Mouse (Mus musculus) intestine, embryonic 16.5 days (tissue): ENCODE results near the gene Sorbs1. TPM values are rescaled to one million over a fixed set of nuclear protein-coding genes. Genes with fewer than 3 reads are reported as not detected.
A peak's percentile ranks its signal among the peaks of the same experiment; 100 is the strongest.

Experiments used
- ATAC-seq: fragments of 200-750 bp; cut with Nextera tagmentation; 2 replicates; pipeline ENCODE4 v1.8.0; 2017; ENCODE audit warnings: moderate TSS enrichment, moderate library complexity
- H3K27ac ChIP-seq: fragments of 300-500 bp; sonication (generic); 2 replicates; pipeline ENCODE4 v1.5.1; 2014; ENCODE audit warnings: mild to moderate bottlenecking, low read length
- H3K27me3 ChIP-seq: fragments of 300-500 bp; sonication (generic); replicated peaks from 2 replicates; pipeline ENCODE4 v1.6.1; 2014; ENCODE audit warnings: low read length, control low read depth, mixed read lengths; ENCODE audit not compliant: control insufficient read depth, insufficient read depth
- H3K36me3 ChIP-seq: fragments of 300-500 bp; sonication (generic); 2 replicates; pipeline ENCODE4 v1.6.1; 2014; ENCODE audit warnings: low read length, control low read depth; ENCODE audit not compliant: control insufficient read depth, insufficient read depth
- H3K4me1 ChIP-seq: fragments of 300-500 bp; sonication (generic); 2 replicates; pipeline ENCODE4 v1.6.1; 2014; ENCODE audit warnings: low read length, control low read depth, mixed read lengths; ENCODE audit not compliant: control insufficient read depth, insufficient read depth
- H3K4me2 ChIP-seq: fragments of 300-500 bp; sonication (generic); 2 replicates; pipeline ENCODE4 v1.6.1; 2014; ENCODE audit warnings: low read depth, low read length, control low read depth
- H3K4me3 ChIP-seq: fragments of 300-500 bp; sonication (generic); 2 replicates; pipeline ENCODE4 v1.5.1; 2014; ENCODE audit warnings: mild to moderate bottlenecking, low read length
- H3K9ac ChIP-seq: fragments of 300-500 bp; sonication (generic); 2 replicates; pipeline ENCODE4 v1.6.1; 2014; ENCODE audit warnings: low read depth, low read length
- H3K9me3 ChIP-seq: fragments of 300-500 bp; sonication (generic); 2 replicates; pipeline ENCODE4 v1.6.1; 2016; ENCODE audit warnings: low read length, control low read depth; ENCODE audit not compliant: control insufficient read depth
- WGBS: fragments of 180-500 bp; shearing (Covaris S2); extraction: QIAGEN DNeasy Blood & Tissue Kit; methylation state at CpG from one replicate; pipeline ENCODE4 v1.1.7; 2014; 5-methylcytosine and 5-hydroxymethylcytosine counted together
- polyA plus RNA-seq: library from polyadenylated mRNA; unstranded; fragments of >200 nt; fragmentation: Nextera tagmentation; extraction: Ambion mirVana; gene quantifications from 2 replicates; pipeline ENCODE4 v1.2.1, GENCODE M21; 2015

The Sorbs1 gene
- polyA plus RNA-seq, 1 experiment from 2014 or later: 84.3 TPM

DNA sequence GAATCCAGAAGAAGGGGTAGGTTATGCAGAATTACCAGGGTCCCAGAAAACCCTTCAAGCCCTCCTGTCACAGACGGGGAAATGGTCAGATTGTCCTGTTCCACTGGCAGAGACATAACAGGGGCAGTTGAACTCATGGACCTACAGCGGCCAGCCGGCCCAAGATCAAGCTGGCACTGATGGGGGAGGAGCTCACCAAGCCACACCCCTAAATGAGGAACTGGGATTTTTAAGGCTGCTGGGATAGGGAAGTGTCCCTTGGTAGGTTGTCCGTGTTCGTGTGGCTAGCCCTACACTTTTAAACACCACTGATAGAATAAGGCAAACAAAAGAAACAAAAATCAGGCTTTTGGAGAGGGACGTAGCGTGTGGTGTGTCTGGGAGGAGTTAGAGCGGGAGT, 236.1 kb downstream of the Sorbs1 start:
- Histone ChIP-seq H3K27ac (no peak overlapping the region), H3K4me1 (no peaks in the 10 kb centered on the region), H3K9ac (no peak overlapping the region), H3K4me3 (no peak overlapping the region), H3K9me3 (no peaks in the 10 kb centered on the region), H3K27me3 (no peaks in the 10 kb centered on the region), H3K36me3 (no peaks in the 10 kb centered on the region), H3K4me2 (no peak overlapping the region)
- no peak for ATAC-seq
- 90% methylated on average over 8 of the region's 8 CpGs for WGBS

DNA sequence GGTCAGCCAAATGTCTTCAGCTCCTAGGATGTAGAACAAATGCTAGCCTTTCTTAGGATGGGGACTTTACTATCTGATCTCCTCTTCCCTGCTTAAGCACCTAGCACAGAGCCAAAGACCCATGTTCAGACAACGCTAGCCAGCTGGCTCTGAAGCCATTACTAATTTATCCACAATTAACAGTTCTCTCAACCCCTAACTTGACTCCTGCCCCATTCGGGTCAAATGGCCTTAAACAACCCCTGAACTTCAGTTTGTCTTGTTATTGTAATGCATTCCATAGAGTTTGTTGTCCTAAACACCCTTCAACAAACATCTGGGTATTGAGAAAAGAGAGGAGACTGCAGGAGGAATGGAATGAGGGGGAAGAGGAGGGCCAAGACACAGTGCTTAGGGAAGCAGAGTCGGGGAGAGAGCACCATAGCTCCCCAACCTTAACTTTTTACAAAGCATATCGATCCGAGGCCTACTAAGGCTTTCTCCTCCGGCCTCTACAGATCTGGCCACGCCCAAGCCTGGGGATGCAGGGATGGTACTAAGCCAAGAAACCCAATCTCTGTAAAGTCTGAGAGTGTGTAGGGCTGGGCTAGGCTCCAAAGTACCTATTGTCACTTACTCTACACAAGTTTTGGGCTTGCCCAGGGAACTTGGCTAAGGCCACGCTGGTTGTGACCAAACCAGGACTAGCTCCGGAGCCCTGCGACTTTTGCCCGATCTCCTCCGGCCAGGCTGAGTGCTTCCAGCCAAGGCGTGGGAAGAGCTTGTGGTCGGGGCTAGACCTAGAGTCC, 238.0 kb downstream of the Sorbs1 start:
- Histone ChIP-seq H3K27ac (no peak overlapping the region), H3K9me3 (no peaks in the 10 kb centered on the region), H3K4me2 (no peak overlapping the region), H3K9ac (no peak overlapping the region), H3K36me3 (no peaks in the 10 kb centered on the region), H3K4me1 (peaks cover 4% of the 10 kb centered on the region; the same call in 1 of the 2 replicates), H3K4me3 (no peak overlapping the region), H3K27me3 (no peaks in the 10 kb centered on the region)
- ATAC-seq: no peak
- WGBS: 84% methylated on average over 14 of the region's 14 CpGs

DNA sequence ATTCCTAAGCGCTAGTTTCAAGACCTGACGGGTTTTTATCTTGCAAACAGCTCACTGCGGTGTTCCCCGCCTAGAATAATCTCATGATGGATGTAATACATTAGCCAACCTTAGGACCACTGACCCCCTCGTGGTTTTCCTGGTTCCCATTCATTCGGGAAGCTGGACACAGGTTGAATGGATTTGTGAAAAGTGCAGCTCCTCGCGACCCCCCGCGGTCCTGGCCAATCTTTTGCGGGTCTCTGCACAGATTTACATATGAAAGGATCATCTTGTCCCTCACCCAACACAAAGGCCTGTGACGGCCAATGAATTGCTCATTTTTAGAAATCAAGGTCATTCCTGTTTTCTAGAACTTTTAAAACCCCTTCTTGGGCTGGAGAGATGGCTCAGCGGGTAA, 240.9 kb downstream of the Sorbs1 start:
- H3K9ac ChIP-seq: no peak overlapping the region
- ATAC-seq: no peak
- no peaks in the 10 kb centered on the region for H3K36me3 ChIP-seq
- no peak overlapping the region for H3K27ac ChIP-seq
- no peaks in the 10 kb centered on the region for H3K9me3 ChIP-seq
- no peak overlapping the region for H3K4me2 ChIP-seq
- H3K27me3 ChIP-seq: no peaks in the 10 kb centered on the region
- H3K4me3 ChIP-seq: no peak overlapping the region
- WGBS: 46% methylated on average over 13 of the region's 13 CpGs
- H3K4me1 ChIP-seq: peaks cover 12% of the 10 kb centered on the region

DNA sequence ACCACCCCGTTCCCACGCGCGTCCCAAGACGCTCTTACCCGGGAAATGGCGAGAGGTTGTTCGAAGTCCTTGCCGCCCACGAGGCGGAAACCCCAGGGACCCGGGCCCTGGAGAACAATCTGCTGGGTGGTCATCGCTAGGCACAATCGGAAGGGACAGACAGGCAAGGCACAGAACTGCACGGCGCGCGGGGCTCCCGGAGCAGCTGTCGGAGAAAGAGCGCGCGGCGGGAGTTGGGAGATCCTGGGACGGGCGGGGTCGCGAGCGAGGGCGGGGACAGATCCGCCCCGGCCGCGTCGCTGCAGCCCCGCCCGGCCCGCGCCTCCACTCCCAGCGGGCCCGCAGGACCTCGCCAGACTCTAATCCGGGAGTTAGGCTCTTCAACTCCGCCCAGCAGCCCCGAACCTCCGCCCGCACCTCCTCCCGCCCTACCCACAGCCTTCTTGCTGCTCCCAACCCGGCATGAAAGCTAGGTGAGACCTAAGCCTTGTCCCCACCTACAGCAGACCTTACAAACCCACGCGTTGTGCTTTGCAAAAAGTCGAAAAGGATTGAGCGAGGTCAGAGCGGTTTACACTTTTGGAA, 242.2 kb downstream of the Sorbs1 start, which contains the start of gene Pdlim1:
Gene Pdlim1, minus strand, starts transcription at position 535 of the 585 bp plus-strand sequence.
- Histone ChIP-seq H3K27ac (peak within 1 kb of the TSS; percentile 76), H3K4me1 (peaks cover 21% of the 10 kb centered on the region), H3K4me2 (peak within 1 kb of the TSS; percentile 78), H3K36me3 (no peaks in the 10 kb centered on the region), H3K4me3 (peak within 1 kb of the TSS; percentile 82), H3K27me3 (no peaks in the 10 kb centered on the region), H3K9ac (peak within 1 kb of the TSS; percentile 89), H3K9me3 (no peaks in the 10 kb centered on the region)
- peak; percentile 92 for ATAC-seq
- 0% methylated on average over 45 of the region's 54 CpGs for WGBS

GRCm38 (mm10) chr19:40270351-40271307, 242.9 kb downstream of the Sorbs1 start:
- Histone ChIP-seq H3K4me1 (peaks cover 21% of the 10 kb centered on the region), H3K9ac (peak overlapping the region; percentile 89), H3K27me3 (no peaks in the 10 kb centered on the region), H3K27ac (peak overlapping the region; percentile 76), H3K36me3 (no peaks in the 10 kb centered on the region), H3K9me3 (no peaks in the 10 kb centered on the region), H3K4me2 (peak overlapping the region; percentile 78), H3K4me3 (peak overlapping the region; percentile 82)
- WGBS: 7% methylated on average over 63 of the region's 63 CpGs
- ATAC-seq: peak; percentile 52

DNA sequence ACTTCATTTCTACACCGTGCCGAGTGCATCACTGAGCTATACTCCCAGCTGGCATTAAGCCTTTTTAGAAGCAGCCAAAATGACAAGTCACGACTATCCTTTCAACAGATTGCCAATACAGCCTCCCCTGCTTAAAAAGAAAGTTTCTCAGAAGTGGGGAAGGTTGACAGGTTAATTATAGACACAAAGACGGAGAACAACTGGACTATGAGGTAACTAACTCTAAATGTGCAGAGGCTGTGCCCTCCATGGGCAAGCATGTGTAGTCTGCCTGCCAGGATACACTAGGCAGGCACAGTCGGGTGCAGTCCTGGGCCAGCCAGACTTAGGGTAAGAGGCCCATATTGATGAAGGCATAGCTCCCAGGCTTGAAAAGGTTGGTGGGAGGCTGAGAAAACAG, 244.1 kb downstream of the Sorbs1 start:
- no peaks in the 10 kb centered on the region for H3K36me3 ChIP-seq
- 73% methylated on average over 5 of the region's 5 CpGs for WGBS
- no peaks in the 10 kb centered on the region for H3K9me3 ChIP-seq
- H3K27me3 ChIP-seq: no peaks in the 10 kb centered on the region
- no peak for ATAC-seq
- H3K27ac ChIP-seq: no peak overlapping the region
- H3K4me3 ChIP-seq: peak overlapping the region; percentile 82; the same call in 1 of the 2 replicates
- H3K4me2 ChIP-seq: peak overlapping the region; percentile 78
- H3K9ac ChIP-seq: no peak overlapping the region; the same call in 1 of the 2 replicates
- peaks cover 21% of the 10 kb centered on the region for H3K4me1 ChIP-seq

GRCm38 (mm10) chr19:40268493-40268892, 245.1 kb downstream of the Sorbs1 start:
- H3K4me3 ChIP-seq: no peak overlapping the region
- no peak overlapping the region for H3K27ac ChIP-seq
- no peak overlapping the region for H3K9ac ChIP-seq
- 43% methylated on average over 3 of the region's 3 CpGs for WGBS
- ATAC-seq: no peak
- no peak overlapping the region for H3K4me2 ChIP-seq
- no peaks in the 10 kb centered on the region for H3K9me3 ChIP-seq
- H3K27me3 ChIP-seq: no peaks in the 10 kb centered on the region
- H3K36me3 ChIP-seq: no peaks in the 10 kb centered on the region
- H3K4me1 ChIP-seq: peaks cover 21% of the 10 kb centered on the region

- H3K4me1 ChIP-seq: peaks cover 21% of the 10 kb centered on the region
- no peak overlapping the region for H3K4me3 ChIP-seq
- 66% methylated on average over 1 of the region's 1 CpGs for WGBS
- H3K9ac ChIP-seq: peak overlapping the region; percentile 25; the same call in 1 of the 2 replicates
- H3K36me3 ChIP-seq: no peaks in the 10 kb centered on the region
- no peaks in the 10 kb centered on the region for H3K9me3 ChIP-seq
- peak; percentile 49 for ATAC-seq
- peak overlapping the region; percentile 74 for H3K27ac ChIP-seq
- 0 out of 2 replicates have a peak overlapping the region, but pooled peaks have one; percentile 1 for H3K4me2 ChIP-seq
- no peaks in the 10 kb centered on the region for H3K27me3 ChIP-seq
Measured at GRCm38 (mm10) chr19:40267380-40267779, 246.2 kb downstream of the Sorbs1 start.

- H3K4me1 ChIP-seq: peaks cover 15% of the 10 kb centered on the region
- 94% methylated on average over 1 of the region's 1 CpGs for WGBS
- no peak for ATAC-seq
- no peak overlapping the region for H3K27ac ChIP-seq
- H3K9me3 ChIP-seq: no peaks in the 10 kb centered on the region
- H3K4me2 ChIP-seq: no peak overlapping the region
- no peak overlapping the region for H3K4me3 ChIP-seq
- peaks cover 2% of the 10 kb centered on the region; the same call in 1 of the 2 replicates for H3K36me3 ChIP-seq
- no peaks in the 10 kb centered on the region for H3K27me3 ChIP-seq
- no peak overlapping the region for H3K9ac ChIP-seq
Measured at GRCm38 (mm10) chr19:40259485-40259884, 254.1 kb downstream of the Sorbs1 start.
